Mouse (Mus musculus): Measurements from ENCODE around the gene Vegfb.
A peak's percentile ranks its signal among the peaks of the same experiment; 100 is the strongest.

Gene Vegfb

GRCm38 (mm10) chr19:6987061-6987903 is at the start of gene Vegfb:
Gene Vegfb (minus strand): TSS chr19:6987651.
- DNase-seq, result peak; percentile 64

DNA sequence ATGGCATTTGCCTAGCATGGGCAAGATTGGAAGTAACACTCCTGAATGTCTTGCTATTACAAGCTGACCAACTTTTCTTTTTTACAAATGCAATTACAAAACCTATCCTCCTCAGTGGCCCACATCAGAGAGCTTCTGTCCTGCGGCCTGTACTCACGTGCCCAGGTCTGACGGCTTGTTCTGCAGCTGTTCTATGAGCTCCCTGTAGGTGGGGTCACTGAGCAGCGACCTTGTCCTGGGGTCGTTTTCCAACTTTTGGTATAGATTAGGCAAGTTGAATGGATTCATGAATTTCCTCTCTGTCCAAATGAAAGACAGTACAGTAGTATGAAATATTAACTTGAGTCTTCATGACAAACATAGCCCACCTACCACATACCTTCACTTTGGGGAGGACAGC is 46.6 kb upstream of the Vegfb start:
- no peak for DNase-seq

DNA sequence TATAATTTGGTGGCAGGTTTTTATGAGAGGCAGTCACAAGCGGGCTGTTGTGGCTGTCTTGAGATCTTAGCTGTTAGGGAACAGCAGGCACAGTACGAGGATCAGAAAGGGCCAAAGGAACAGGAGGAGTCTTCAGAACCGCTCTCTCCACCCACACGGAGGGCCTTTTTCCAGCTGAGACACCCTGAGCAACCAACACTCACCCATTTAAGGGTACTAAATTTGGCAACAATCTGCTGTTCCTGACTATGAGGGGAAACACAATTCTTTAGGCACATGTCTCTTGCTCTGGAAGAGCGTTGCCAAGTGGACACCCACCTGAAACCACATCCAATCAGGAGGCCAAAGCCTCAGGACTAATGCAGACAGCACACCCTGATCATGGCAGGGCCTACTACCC is 42.1 kb upstream of the Vegfb start:
- DNase-seq, result no peak

GRCm38 (mm10) chr19:7020224-7020641 is 32.8 kb upstream of the Vegfb start:
- DNase-seq, result peak; percentile 70

- peak; percentile 65 for DNase-seq
These were observed 31.7 kb upstream of the Vegfb start, which contains the start of gene Fermt3 for GRCm38 (mm10) chr19:7019191-7019590. Gene Fermt3 (minus strand): TSS chr19:7019469.

DNA sequence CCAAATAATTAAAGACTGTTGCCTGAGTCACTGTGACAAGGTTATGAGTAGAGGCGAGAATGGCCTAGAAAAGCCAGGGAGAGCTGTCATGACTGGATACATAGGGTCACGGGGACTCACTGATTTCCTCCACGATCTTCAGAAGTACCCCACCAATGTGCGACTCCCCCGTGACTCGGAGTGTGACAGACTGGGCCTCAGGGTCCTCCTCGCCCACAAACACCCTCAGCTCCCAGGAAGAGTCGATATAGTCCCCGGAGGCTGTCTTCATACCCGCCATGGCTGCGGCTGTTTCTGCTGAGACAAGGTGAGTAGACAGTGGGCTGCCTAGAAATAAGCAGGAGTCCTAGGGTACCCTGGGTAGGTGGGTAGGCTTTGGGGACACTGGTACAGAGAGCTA is 31.1 kb upstream of the Vegfb start:
- DNase-seq, result no peak

- no peak for DNase-seq
These were observed 30.3 kb upstream of the Vegfb start for GRCm38 (mm10) chr19:7017541-7018457.

GRCm38 (mm10) chr19:7014481-7015135 is 27.2 kb upstream of the Vegfb start:
- DNase-seq, result no peak

- DNase-seq, result no peak
These were observed 26.5 kb upstream of the Vegfb start for GRCm38 (mm10) chr19:7013984-7014383.

DNA sequence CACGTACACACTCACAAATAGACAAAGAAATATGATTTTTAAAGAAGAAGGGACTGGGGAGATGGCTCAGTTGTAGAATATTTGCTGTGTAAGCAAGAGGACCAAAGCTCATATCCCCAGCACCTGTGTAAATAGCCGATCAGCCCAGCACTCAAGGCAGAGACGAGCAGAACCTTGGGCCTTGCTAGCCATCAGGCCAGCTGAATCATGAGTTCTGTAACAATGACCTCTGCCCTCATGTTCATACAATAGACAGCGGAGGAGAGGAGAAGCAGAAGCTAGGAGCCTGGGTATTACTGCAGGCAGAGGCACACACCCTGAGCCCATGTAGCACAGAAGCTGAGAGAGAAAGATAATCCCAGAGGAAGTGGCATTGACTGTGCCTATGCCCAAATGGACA is 25.0 kb upstream of the Vegfb start:
- no peak for DNase-seq

DNA sequence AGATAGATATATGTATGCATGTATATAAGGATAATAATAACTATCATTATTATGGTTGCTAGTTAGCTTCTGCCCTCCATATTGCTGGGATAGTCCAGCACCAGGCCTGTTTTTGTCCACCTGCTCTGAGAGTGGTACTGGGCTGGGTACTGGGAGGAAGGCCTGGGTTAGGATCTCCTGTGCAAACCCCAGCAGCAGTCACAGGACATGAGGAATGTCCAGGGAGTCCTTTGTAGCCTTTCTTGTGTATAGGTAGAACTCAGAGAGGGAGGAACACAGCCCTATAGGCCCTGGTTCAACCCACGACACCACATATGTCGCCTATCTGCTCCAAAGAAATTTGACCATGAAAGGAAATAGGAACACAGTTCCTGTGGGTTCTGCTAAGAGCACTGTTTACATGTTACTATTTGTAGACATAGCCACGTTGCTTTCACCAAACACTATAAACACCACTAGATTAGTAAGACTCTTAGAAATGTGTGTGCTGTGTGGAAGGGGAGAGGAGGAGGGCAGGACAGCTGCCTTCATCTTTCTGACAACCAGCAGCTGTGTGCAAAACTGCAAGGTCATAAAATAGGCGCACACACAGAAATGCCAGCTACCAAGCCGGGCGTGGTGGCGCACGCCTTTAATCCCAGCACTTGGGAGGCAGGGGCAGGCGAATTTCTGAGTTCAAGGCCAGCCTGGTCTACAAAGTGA is 19.6 kb upstream of the Vegfb start:
- DNase-seq, result no peak

DNA sequence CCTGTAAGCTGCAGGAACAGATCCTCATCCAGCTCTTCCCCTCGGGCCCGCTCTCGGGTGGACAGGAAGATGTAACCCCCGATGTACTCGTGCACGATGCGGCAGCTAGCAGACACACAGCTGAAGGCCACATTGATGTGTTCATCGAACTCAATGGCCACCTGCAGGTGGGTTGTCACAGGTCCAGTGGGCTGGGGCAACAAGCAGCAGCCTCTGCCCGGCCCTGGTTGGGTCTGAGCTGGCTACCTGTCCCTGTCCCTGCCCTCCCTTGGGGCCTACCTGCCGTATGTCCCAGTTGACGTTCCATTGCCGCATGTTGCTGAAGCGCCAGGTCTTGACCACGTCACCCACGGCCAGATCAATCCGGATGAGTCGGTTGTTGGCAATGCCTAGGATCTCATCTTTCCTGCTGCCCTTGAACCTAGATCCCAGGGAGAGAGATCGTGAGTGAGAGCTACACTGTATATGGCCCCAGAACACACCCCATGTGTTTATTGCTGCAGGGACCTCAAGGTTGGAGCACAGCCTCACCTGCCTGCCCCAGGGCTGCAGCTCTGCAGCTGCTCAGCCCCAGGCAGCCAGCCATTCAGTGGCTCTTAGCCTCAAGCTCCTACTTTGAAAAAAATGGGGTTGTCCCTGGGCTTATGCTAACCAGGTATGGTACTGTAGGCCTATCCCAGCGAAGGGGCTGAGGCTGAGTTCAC is 12.1 kb upstream of the Vegfb start:
- no peak for DNase-seq

DNA sequence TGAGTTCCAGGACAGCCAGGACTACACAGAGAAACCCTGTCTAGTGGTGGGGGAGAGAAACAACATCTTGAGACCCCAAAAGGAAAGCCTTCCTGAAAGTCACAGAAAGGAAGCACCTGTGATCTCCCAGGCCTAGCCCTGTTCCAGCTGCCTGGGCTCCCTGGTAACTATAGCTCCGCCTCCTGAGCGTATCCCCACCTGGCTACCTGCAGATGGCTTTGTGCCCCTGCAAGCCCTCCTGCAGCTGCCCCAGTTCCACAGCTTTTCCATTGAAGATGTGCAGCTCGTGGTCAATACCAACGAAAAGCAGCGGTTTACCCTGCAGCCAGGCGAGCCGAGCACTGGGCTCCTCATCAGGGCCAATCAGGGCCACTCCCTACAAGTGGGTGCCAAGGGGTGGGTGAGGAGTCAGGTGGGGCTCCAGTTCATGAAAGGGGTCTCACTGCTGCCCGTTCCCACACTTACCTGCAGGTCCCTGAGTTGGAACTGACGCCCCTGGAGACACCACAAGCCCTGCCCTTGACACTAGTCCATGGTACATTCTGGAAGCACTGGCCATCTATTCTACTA is 10.4 kb upstream of the Vegfb start:
- DNase-seq, result peak; percentile 1

GRCm38 (mm10) chr19:6996006-6996405 is 8.6 kb upstream of the Vegfb start, which contains the start of the genes Nudt22 and Trpt1:
Gene Nudt22 (minus strand): TSS chr19:6996117.
Gene Trpt1 (plus strand): TSS chr19:6996131.
- peak; percentile 95 for DNase-seq

DNA sequence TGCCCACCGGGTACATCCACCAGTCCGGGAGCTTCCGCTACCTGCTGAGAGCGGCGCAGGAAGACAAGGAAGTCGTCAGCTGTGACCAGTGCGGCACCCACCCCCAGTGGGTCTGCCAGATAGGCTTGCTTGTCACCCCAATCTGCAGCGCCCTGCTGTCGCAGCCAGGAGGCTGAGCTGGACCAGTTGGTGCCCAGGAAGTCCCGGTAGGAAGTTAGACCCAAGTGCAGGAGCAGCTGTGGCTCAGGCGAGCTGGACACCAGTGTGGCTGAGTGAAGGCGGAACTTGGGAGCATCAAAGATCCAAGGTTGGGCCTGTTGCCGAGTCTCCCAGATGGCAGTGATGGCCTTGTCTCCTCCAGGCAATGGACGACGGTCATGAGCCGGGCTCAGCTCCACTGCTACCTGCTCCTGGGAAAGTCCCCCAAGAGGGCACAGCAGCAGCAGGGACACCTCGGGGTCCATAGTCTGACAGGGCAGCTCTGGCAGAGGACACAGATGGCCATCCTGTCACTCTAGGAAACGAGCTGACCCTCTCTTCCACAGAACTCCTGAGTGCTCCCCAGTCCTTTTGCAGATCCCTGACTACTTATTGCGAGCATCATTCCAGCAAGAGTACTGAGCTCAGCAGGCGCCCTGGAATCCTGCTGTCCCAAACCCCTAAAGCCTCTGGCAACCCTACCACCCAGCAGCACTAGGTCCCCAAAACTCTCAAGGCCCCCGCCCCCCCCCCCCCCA is 8.0 kb upstream of the Vegfb start:
- no peak for DNase-seq

GRCm38 (mm10) chr19:6994489-6994888 is 7.0 kb upstream of the Vegfb start:
- DNase-seq, result no peak

DNA sequence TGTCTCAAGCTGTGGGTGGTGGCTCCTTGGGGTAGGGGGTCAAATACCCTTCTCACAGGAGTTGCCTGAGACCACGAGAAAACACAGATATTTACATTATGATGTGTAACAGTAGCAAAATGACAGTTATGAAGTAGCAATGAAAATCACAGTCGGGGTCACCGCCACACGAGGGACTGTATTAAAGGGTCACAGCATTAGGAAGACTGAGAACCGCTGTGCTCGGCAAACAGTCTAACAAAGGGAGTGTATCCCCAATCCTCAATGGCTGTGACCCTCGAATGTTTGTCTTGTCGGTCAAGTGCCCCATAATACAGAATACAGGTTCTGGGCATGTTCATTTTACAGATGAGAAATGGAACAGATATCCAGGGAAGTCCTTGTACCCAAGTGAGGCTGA is 6.6 kb upstream of the Vegfb start:
- DNase-seq, result no peak

GRCm38 (mm10) chr19:6993011-6993770 is 5.7 kb upstream of the Vegfb start:
- peak; percentile 1 for DNase-seq

DNA sequence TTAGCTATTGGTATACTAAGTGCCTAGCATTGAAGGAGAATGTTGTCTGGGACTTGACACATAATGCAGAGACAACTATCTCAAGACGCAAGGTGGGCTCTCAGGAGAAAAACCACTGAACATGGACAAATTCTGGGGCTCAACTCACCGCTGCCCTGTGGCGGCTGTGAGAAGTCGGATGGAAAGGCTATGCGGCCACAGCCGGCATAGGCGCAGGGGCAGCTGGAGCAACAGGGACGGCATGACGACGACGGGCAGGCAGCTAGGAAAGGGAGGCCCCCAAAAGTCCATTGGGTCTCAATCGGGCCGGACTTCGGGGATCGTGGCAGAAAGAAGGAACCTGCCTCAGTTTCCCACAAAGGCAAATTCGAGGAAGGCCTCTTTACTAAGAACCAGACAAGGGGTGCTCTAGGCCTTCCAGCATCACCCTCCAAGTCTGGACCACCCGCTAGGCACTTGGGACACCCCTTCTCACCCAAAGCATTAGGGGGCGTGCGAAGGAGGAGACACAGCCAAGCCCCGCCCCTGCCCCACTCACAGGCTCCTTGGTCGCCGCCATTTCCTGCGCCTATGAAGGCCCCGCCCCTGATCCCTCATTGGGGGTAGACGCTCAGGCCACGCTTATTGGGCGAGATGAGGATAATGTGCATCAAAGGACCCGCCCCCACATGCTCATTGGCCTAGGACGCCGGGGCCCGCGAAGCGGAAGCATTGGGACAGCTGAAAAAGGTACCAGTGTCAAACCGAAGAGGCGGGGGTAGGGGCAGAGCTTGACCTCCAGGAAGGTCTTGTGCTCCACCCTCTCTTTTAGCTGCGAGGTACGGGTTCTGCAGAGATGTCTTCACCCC is 4.8 kb upstream of the Vegfb start, which contains the start of gene Dnajc4:
Dnajc4 (minus strand) TSS at position 562 of the 848 bp plus-strand sequence.
- DNase-seq, result peak; percentile 99

Measured in lung, postnatal 10 days (tissue).